Mouse (Mus musculus): Measurements from ENCODE around the gene Tnfsf13. TPM values are rescaled to one million over a fixed set of nuclear protein-coding genes. Genes with fewer than 3 reads are reported as not detected.

Tnfsf13 gene
- polyA plus RNA-seq, 1 experiment from 2014 or later, result 0.61 TPM

GRCm38 (mm10) chr11:69670786-69671725, 14.5 kb downstream of the Tnfsf13 start:
- H3K36me3 ChIP-seq, result peaks cover 68% of the 10 kb centered on the region
- no peaks in the 10 kb centered on the region for H3K27me3 ChIP-seq
- no peaks in the 10 kb centered on the region for H3K9me3 ChIP-seq
- peak overlapping the region; percentile 82 for H3K9ac ChIP-seq
- H3K27ac ChIP-seq (replicated peaks), result peak overlapping the region; percentile 94
- peak overlapping the region; percentile 85 for H3K4me3 ChIP-seq
- H3K4me1 ChIP-seq (replicated peaks), result peaks cover 29% of the 10 kb centered on the region
- under 1% methylated on average over 54 of the region's 61 CpGs for WGBS
- ATAC-seq (ENCODE audit: low FRiP score, low read depth), result peak; percentile 81
- H3K4me2 ChIP-seq, result peak overlapping the region; percentile 74

GRCm38 (mm10) chr11:69666665-69667005, 18.9 kb downstream of the Tnfsf13 start:
- Histone ChIP-seq H3K4me1 (replicated peaks) (peaks cover 31% of the 10 kb centered on the region), H3K9ac (no peak overlapping the region), H3K4me3 (no peak overlapping the region), H3K9me3 (no peaks in the 10 kb centered on the region), H3K4me2 (no peak overlapping the region), H3K36me3 (peaks cover 62% of the 10 kb centered on the region), H3K27me3 (no peaks in the 10 kb centered on the region), H3K27ac (replicated peaks) (no peak overlapping the region)
- ATAC-seq (ENCODE audit: low FRiP score, low read depth), result no peak
- WGBS, result 85% methylated on average over 3 of the region's 3 CpGs

- ATAC-seq (ENCODE audit: low FRiP score, low read depth), result no peak
- Histone ChIP-seq H3K9me3 (no peaks in the 10 kb centered on the region), H3K27me3 (no peaks in the 10 kb centered on the region), H3K4me2 (no peak within 1 kb of the TSS), H3K4me1 (replicated peaks) (peaks cover 37% of the 10 kb centered on the region), H3K9ac (no peak within 1 kb of the TSS), H3K27ac (replicated peaks) (no peak within 1 kb of the TSS), H3K36me3 (peaks cover 62% of the 10 kb centered on the region), H3K4me3 (no peak within 1 kb of the TSS)
- WGBS, result 40% methylated on average over 7 of the region's 7 CpGs
These were observed 19.5 kb downstream of the Tnfsf13 start, which contains the start of gene Cd68 for GRCm38 (mm10) chr11:69665961-69666664. Gene Cd68 (minus strand): TSS chr11:69666153.

GRCm38 (mm10) chr11:69665457-69665960, 20.1 kb downstream of the Tnfsf13 start:
- no peaks in the 10 kb centered on the region for H3K27me3 ChIP-seq
- no peak overlapping the region for H3K4me3 ChIP-seq
- H3K4me2 ChIP-seq, result no peak overlapping the region
- ATAC-seq (ENCODE audit: low FRiP score, low read depth), result no peak
- H3K9ac ChIP-seq, result no peak overlapping the region
- no peak overlapping the region for H3K27ac ChIP-seq (replicated peaks)
- no peaks in the 10 kb centered on the region for H3K9me3 ChIP-seq
- 79% methylated on average over 9 of the region's 9 CpGs for WGBS
- peaks cover 39% of the 10 kb centered on the region for H3K4me1 ChIP-seq (replicated peaks)
- H3K36me3 ChIP-seq, result peaks cover 62% of the 10 kb centered on the region

- no peaks in the 10 kb centered on the region for H3K9me3 ChIP-seq
- H3K36me3 ChIP-seq, result peaks cover 55% of the 10 kb centered on the region
- H3K4me1 ChIP-seq (replicated peaks), result peaks cover 34% of the 10 kb centered on the region
- no peak overlapping the region for H3K4me2 ChIP-seq
- WGBS, result 93% methylated on average over 7 of the region's 7 CpGs
- H3K9ac ChIP-seq, result no peak overlapping the region
- no peak for ATAC-seq (ENCODE audit: low FRiP score, low read depth)
- H3K27me3 ChIP-seq, result no peaks in the 10 kb centered on the region
- H3K4me3 ChIP-seq, result no peak overlapping the region
- H3K27ac ChIP-seq (replicated peaks), result no peak overlapping the region
These were observed 20.7 kb downstream of the Tnfsf13 start for GRCm38 (mm10) chr11:69664841-69665240.

GRCm38 (mm10) chr11:69663795-69664194, 21.8 kb downstream of the Tnfsf13 start:
- no peak overlapping the region for H3K4me3 ChIP-seq
- no peak overlapping the region for H3K4me2 ChIP-seq
- peaks cover 25% of the 10 kb centered on the region for H3K4me1 ChIP-seq (replicated peaks)
- H3K27me3 ChIP-seq, result no peaks in the 10 kb centered on the region
- 0 out of 2 replicates have a peak overlapping the region, but pooled peaks have one; percentile 6 for H3K27ac ChIP-seq (replicated peaks)
- H3K36me3 ChIP-seq, result peaks cover 48% of the 10 kb centered on the region
- WGBS, result 80% methylated on average over 6 of the region's 6 CpGs
- no peak for ATAC-seq (ENCODE audit: low FRiP score, low read depth)
- no peak overlapping the region for H3K9ac ChIP-seq
- H3K9me3 ChIP-seq, result no peaks in the 10 kb centered on the region

- peak overlapping the region; percentile 57 for H3K4me3 ChIP-seq
- peak overlapping the region; percentile 55 for H3K4me2 ChIP-seq
- H3K27me3 ChIP-seq, result no peaks in the 10 kb centered on the region
- H3K36me3 ChIP-seq, result peaks cover 48% of the 10 kb centered on the region
- H3K27ac ChIP-seq (replicated peaks), result peak overlapping the region; percentile 94
- H3K9ac ChIP-seq, result peak overlapping the region; percentile 59
- ATAC-seq (ENCODE audit: low FRiP score, low read depth), result peak; percentile 21; the same call in 1 of the 2 replicates
- no peaks in the 10 kb centered on the region for H3K9me3 ChIP-seq
- H3K4me1 ChIP-seq (replicated peaks), result peaks cover 25% of the 10 kb centered on the region
- 67% methylated on average over 13 of the region's 13 CpGs for WGBS
These were observed 22.5 kb downstream of the Tnfsf13 start for GRCm38 (mm10) chr11:69662967-69663671.

- Histone ChIP-seq H3K9me3 (no peaks in the 10 kb centered on the region), H3K27me3 (no peaks in the 10 kb centered on the region), H3K36me3 (peaks cover 48% of the 10 kb centered on the region), H3K9ac (peak within 1 kb of the TSS; percentile 59), H3K27ac (replicated peaks) (peak within 1 kb of the TSS; percentile 94), H3K4me2 (peak within 1 kb of the TSS; percentile 55), H3K4me1 (replicated peaks) (peaks cover 25% of the 10 kb centered on the region), H3K4me3 (peak within 1 kb of the TSS; percentile 57)
- ATAC-seq (ENCODE audit: low FRiP score, low read depth), result peak; percentile 96
- under 1% methylated on average over 48 of the region's 48 CpGs for WGBS
These were observed 23.2 kb downstream of the Tnfsf13 start, which contains the start of gene Mpdu1 for GRCm38 (mm10) chr11:69662213-69662966. Gene Mpdu1 (minus strand): TSS chr11:69662642.

- H3K9me3 ChIP-seq, result no peaks in the 10 kb centered on the region
- H3K4me1 ChIP-seq (replicated peaks), result peaks cover 25% of the 10 kb centered on the region
- H3K36me3 ChIP-seq, result peaks cover 51% of the 10 kb centered on the region
- no peaks in the 10 kb centered on the region for H3K27me3 ChIP-seq
- peak overlapping the region; percentile 57 for H3K4me3 ChIP-seq
- peak overlapping the region; percentile 59 for H3K9ac ChIP-seq
- 74% methylated on average over 3 of the region's 3 CpGs for WGBS
- peak overlapping the region; percentile 94 for H3K27ac ChIP-seq (replicated peaks)
- H3K4me2 ChIP-seq, result peak overlapping the region; percentile 55
- ATAC-seq (ENCODE audit: low FRiP score, low read depth), result no peak
These were observed 24.2 kb downstream of the Tnfsf13 start for GRCm38 (mm10) chr11:69661221-69661881.

GRCm38 (mm10) chr11:69657462-69657881, 28.1 kb downstream of the Tnfsf13 start:
- H3K9ac ChIP-seq, result no peak overlapping the region
- H3K36me3 ChIP-seq, result peaks cover 37% of the 10 kb centered on the region
- no peak for ATAC-seq (ENCODE audit: low FRiP score, low read depth)

More at GRCm38 (mm10) chr11:69657462-69657881, 28.1 kb downstream of the Tnfsf13 start:
- Histone ChIP-seq H3K4me3 (no peak overlapping the region), H3K4me2 (no peak overlapping the region), H3K4me1 (replicated peaks) (peaks cover 28% of the 10 kb centered on the region), H3K27ac (replicated peaks) (no peak overlapping the region), H3K9me3 (no peaks in the 10 kb centered on the region), H3K27me3 (no peaks in the 10 kb centered on the region)
- WGBS, result 83% methylated on average over 15 of the region's 15 CpGs
